Mouse (Mus musculus): ENCODE results near the gene Slain1. TPM values are rescaled to one million over a fixed set of nuclear protein-coding genes. Genes with fewer than 3 reads are reported as not detected.
A peak's percentile ranks its signal among the peaks of the same experiment; 100 is the strongest.

The Slain1 gene
- polyA plus RNA-seq, 1 experiment from 2014 or later, result 13.0 TPM

DNA sequence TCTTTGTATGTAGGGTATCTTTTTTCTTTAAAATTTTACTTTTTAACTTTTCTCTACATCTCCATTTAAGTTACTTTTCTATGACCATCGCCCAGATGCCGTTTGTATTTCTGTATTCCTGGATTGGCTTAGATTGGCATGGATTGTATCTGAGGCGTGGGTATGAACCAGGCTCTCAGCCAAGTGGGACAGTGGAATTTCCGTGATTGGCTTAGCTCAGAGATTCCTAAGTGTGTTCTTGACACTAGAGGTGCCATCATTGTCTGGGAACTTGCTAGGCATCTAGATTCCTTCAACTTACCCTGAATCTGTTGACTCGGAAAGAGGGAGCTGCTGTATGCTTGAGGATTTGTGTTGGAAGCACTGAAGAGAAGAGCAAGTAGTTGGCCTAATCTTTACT is 5.4 kb downstream of the Slain1 start:
- WGBS, result 62% methylated on average over 5 of the region's 5 CpGs
- Histone ChIP-seq H3K36me3 (ENCODE audit: control insufficient read depth, insufficient read depth, low read length) (no peaks in the 10 kb centered on the region; the same call in 1 of the 2 replicates), H3K4me1 (ENCODE audit: control insufficient read depth, insufficient read depth, low read length) (peaks cover 52% of the 10 kb centered on the region), H3K27me3 (ENCODE audit: control insufficient read depth, insufficient read depth, low read depth, low read length) (no peaks in the 10 kb centered on the region), H3K4me2 (ENCODE audit: low read length) (no peak overlapping the region), H3K27ac (ENCODE audit: low read length) (0 out of 2 replicates have a peak overlapping the region, but pooled peaks have one; percentile 26), H3K9ac (ENCODE audit: low read depth, low read length) (no peak overlapping the region), H3K4me3 (ENCODE audit: low read depth, low read length) (no peak overlapping the region), H3K9me3 (replicated peaks; ENCODE audit: control insufficient read depth, low read length, poor library complexity, severe bottlenecking) (no peaks in the 10 kb centered on the region)
- ATAC-seq, result no peak

- 96% methylated on average over 4 of the region's 4 CpGs for WGBS
- H3K4me1 ChIP-seq (ENCODE audit: control insufficient read depth, insufficient read depth, low read length), result peaks cover 37% of the 10 kb centered on the region
- H3K27me3 ChIP-seq (ENCODE audit: control insufficient read depth, insufficient read depth, low read depth, low read length), result no peaks in the 10 kb centered on the region
Measured at GRCm38 (mm10) chr14:103657876-103658275, 7.8 kb downstream of the Slain1 start.

DNA sequence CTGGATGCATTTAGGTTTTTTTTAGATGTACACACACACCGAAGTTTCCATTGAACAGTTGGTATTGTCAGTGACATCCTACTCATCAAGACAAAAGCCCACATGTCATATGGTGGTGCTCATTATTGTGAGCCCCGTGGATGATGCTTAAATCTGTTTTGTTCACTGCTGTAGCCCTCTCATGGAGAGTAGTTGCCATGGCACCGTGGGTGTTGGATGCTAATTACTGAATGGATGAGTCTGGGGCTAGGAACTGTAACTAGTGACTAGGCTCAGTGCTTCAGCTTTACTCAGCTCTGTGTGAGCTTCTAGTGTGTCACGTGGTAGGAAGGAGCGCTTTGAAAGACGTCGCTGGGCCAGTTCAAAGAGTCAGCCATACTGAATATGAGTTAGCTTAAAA is 13.0 kb downstream of the Slain1 start:
- peak; percentile 40 for ATAC-seq
- H3K4me1 ChIP-seq (ENCODE audit: control insufficient read depth, insufficient read depth, low read length), result peaks cover 2% of the 10 kb centered on the region; the same call in 1 of the 2 replicates
- no peaks in the 10 kb centered on the region for H3K9me3 ChIP-seq (replicated peaks; ENCODE audit: control insufficient read depth, low read length, poor library complexity, severe bottlenecking)
- no peak overlapping the region for H3K9ac ChIP-seq (ENCODE audit: low read depth, low read length)
- no peak overlapping the region for H3K4me3 ChIP-seq (ENCODE audit: low read depth, low read length)
- no peaks in the 10 kb centered on the region for H3K27me3 ChIP-seq (ENCODE audit: control insufficient read depth, insufficient read depth, low read depth, low read length)
- H3K36me3 ChIP-seq (ENCODE audit: control insufficient read depth, insufficient read depth, low read length), result peaks cover 4% of the 10 kb centered on the region; the same call in 1 of the 2 replicates
- no peak overlapping the region for H3K27ac ChIP-seq (ENCODE audit: low read length)
- H3K4me2 ChIP-seq (ENCODE audit: low read length), result no peak overlapping the region
- WGBS, result 51% methylated on average over 7 of the region's 7 CpGs

More at GRCm38 (mm10) chr14:103657876-103658275, 7.8 kb downstream of the Slain1 start:
- no peak for ATAC-seq
- no peaks in the 10 kb centered on the region; the same call in 1 of the 2 replicates for H3K36me3 ChIP-seq (ENCODE audit: control insufficient read depth, insufficient read depth, low read length)
- H3K27ac ChIP-seq (ENCODE audit: low read length), result no peak overlapping the region
- H3K9me3 ChIP-seq (replicated peaks; ENCODE audit: control insufficient read depth, low read length, poor library complexity, severe bottlenecking), result no peaks in the 10 kb centered on the region
- no peak overlapping the region for H3K4me3 ChIP-seq (ENCODE audit: low read depth, low read length)
- no peak overlapping the region for H3K4me2 ChIP-seq (ENCODE audit: low read length)
- H3K9ac ChIP-seq (ENCODE audit: low read depth, low read length), result no peak overlapping the region

GRCm38 (mm10) chr14:103664391-103664790 is 14.4 kb downstream of the Slain1 start:
- H3K27ac ChIP-seq (ENCODE audit: low read length), result no peak overlapping the region
- no peak for ATAC-seq
- peaks cover 4% of the 10 kb centered on the region; the same call in 1 of the 2 replicates for H3K36me3 ChIP-seq (ENCODE audit: control insufficient read depth, insufficient read depth, low read length)
- H3K9ac ChIP-seq (ENCODE audit: low read depth, low read length), result no peak overlapping the region
- H3K27me3 ChIP-seq (ENCODE audit: control insufficient read depth, insufficient read depth, low read depth, low read length), result no peaks in the 10 kb centered on the region
- peaks cover 2% of the 10 kb centered on the region; the same call in 1 of the 2 replicates for H3K4me1 ChIP-seq (ENCODE audit: control insufficient read depth, insufficient read depth, low read length)
- H3K4me3 ChIP-seq (ENCODE audit: low read depth, low read length), result no peak overlapping the region
- H3K4me2 ChIP-seq (ENCODE audit: low read length), result no peak overlapping the region
- WGBS, result 78% methylated on average over 4 of the region's 4 CpGs
- H3K9me3 ChIP-seq (replicated peaks; ENCODE audit: control insufficient read depth, low read length, poor library complexity, severe bottlenecking), result no peaks in the 10 kb centered on the region

DNA sequence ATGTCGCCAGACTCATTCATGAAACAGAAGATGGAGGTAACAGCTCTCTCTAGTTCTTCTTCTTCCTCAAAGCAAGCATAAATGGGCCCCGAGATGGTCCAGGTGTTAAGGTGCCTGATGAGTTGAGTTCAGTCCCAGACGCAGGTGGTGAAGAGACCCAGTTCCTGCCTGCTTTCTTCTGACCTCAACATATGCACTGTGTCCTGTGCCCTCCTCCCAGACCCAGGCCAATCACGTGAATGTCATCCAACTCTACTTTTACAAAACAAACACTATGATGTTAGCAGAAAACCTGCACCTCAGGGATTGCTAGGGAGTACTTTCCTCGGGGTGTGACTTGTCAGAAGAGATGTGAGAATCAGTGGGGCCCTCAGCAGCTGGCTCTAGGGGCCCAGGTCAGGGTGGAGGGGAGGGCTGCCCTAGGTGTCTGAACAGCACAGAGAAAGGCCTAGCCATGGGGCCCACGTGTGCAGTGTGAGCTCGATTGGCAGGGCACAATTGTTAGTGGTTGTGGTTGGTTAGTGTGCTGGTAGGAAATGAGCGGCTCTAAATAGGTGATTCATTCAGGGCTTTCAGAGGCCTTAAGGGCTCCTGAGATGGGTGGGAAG is 16.4 kb downstream of the Slain1 start:
- peaks cover 10% of the 10 kb centered on the region for H3K36me3 ChIP-seq (ENCODE audit: control insufficient read depth, insufficient read depth, low read length)
- no peak overlapping the region for H3K9ac ChIP-seq (ENCODE audit: low read depth, low read length)
- H3K4me3 ChIP-seq (ENCODE audit: low read depth, low read length), result no peak overlapping the region
- H3K9me3 ChIP-seq (replicated peaks; ENCODE audit: control insufficient read depth, low read length, poor library complexity, severe bottlenecking), result no peaks in the 10 kb centered on the region; the same call in 1 of the 2 replicates
- H3K27me3 ChIP-seq (ENCODE audit: control insufficient read depth, insufficient read depth, low read depth, low read length), result no peaks in the 10 kb centered on the region
- WGBS, result 79% methylated on average over 8 of the region's 8 CpGs
- no peak overlapping the region for H3K4me2 ChIP-seq (ENCODE audit: low read length)
- peaks cover 2% of the 10 kb centered on the region; the same call in 1 of the 2 replicates for H3K4me1 ChIP-seq (ENCODE audit: control insufficient read depth, insufficient read depth, low read length)
- no peak for ATAC-seq
- H3K27ac ChIP-seq (ENCODE audit: low read length), result no peak overlapping the region

DNA sequence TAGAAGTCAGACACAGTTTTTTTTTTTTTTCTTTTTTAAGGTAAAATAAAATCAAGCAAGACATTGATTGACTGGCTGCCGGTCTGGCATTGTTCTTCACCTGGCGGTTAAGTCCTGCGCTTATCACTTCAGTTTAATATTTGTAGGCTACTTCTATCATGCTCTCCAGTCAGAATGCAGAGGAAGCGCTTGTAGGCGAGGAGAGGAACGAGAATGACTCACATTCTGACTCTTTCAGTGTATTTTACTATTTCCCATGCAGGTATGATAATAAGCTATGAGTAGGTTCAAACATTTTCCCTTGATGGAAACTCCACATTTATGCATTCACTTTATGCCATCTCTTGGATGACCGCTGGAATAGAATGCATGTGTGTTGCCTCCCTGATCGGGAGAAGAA is 17.0 kb downstream of the Slain1 start:
- ATAC-seq, result no peak
- 97% methylated on average over 8 of the region's 8 CpGs for WGBS
- Histone ChIP-seq H3K36me3 (ENCODE audit: control insufficient read depth, insufficient read depth, low read length) (peaks cover 10% of the 10 kb centered on the region), H3K4me3 (ENCODE audit: low read depth, low read length) (no peak overlapping the region), H3K4me2 (ENCODE audit: low read length) (no peak overlapping the region), H3K9me3 (replicated peaks; ENCODE audit: control insufficient read depth, low read length, poor library complexity, severe bottlenecking) (no peaks in the 10 kb centered on the region; the same call in 1 of the 2 replicates), H3K27ac (ENCODE audit: low read length) (no peak overlapping the region), H3K9ac (ENCODE audit: low read depth, low read length) (no peak overlapping the region), H3K27me3 (ENCODE audit: control insufficient read depth, insufficient read depth, low read depth, low read length) (no peaks in the 10 kb centered on the region), H3K4me1 (ENCODE audit: control insufficient read depth, insufficient read depth, low read length) (peaks cover 2% of the 10 kb centered on the region; the same call in 1 of the 2 replicates)

- H3K4me3 ChIP-seq (ENCODE audit: low read depth, low read length), result no peak overlapping the region
- no peaks in the 10 kb centered on the region for H3K27me3 ChIP-seq (ENCODE audit: control insufficient read depth, insufficient read depth, low read depth, low read length)
- H3K36me3 ChIP-seq (ENCODE audit: control insufficient read depth, insufficient read depth, low read length), result no peaks in the 10 kb centered on the region
- peak; percentile 62 for ATAC-seq
- H3K9ac ChIP-seq (ENCODE audit: low read depth, low read length), result 0 out of 2 replicates have a peak overlapping the region, but pooled peaks have one; percentile 38
- H3K4me1 ChIP-seq (ENCODE audit: control insufficient read depth, insufficient read depth, low read length), result peaks cover 49% of the 10 kb centered on the region
- H3K4me2 ChIP-seq (ENCODE audit: low read length), result peak overlapping the region; percentile 41
- H3K27ac ChIP-seq (ENCODE audit: low read length), result peak overlapping the region; percentile 76
- 12% methylated on average over 18 of the region's 18 CpGs for WGBS
- H3K9me3 ChIP-seq (replicated peaks; ENCODE audit: control insufficient read depth, low read length, poor library complexity, severe bottlenecking), result no peaks in the 10 kb centered on the region
Measured at GRCm38 (mm10) chr14:103679395-103680217, 29.6 kb downstream of the Slain1 start.

DNA sequence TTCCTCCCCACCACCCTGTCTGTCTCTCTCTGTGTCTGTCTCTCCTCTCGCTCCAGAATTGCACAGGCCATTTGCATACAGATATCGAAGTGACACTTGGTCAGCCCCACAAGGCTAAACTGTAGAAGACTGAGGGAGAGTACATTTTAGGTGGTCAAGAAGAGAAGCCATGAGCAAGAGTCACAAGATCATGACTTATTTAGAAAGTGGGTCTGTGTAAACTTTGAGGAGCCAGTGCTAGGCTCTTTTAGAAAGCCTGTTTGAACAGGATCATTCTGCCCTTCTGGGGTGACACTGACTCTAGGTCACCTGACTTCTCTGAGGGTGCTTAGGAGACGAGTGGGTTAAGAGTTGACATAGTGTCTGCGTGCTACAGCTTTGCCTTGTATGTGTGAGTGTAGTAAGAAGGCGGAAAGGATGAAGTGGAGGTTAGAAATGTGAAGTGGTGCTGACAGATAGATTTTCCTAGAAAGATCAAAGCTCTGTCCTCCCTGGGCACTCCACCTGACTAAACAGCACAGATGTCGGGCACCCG is 30.3 kb downstream of the Slain1 start:
- Histone ChIP-seq H3K27ac (ENCODE audit: low read length) (peak overlapping the region; percentile 76), H3K4me3 (ENCODE audit: low read depth, low read length) (no peak overlapping the region), H3K9me3 (replicated peaks; ENCODE audit: control insufficient read depth, low read length, poor library complexity, severe bottlenecking) (no peaks in the 10 kb centered on the region), H3K4me1 (ENCODE audit: control insufficient read depth, insufficient read depth, low read length) (peaks cover 49% of the 10 kb centered on the region), H3K27me3 (ENCODE audit: control insufficient read depth, insufficient read depth, low read depth, low read length) (no peaks in the 10 kb centered on the region), H3K4me2 (ENCODE audit: low read length) (peak overlapping the region; percentile 41), H3K36me3 (ENCODE audit: control insufficient read depth, insufficient read depth, low read length) (no peaks in the 10 kb centered on the region), H3K9ac (ENCODE audit: low read depth, low read length) (0 out of 2 replicates have a peak overlapping the region, but pooled peaks have one; percentile 38)
- ATAC-seq, result peak; percentile 33
- 55% methylated on average over 7 of the region's 7 CpGs for WGBS

Measured in midbrain, embryonic 16.5 days (tissue).